Mouse (Mus musculus) intestine, postnatal 0 days (tissue): Measurements from ENCODE around the gene Tchh. TPM values are rescaled to one million over a fixed set of nuclear protein-coding genes. Genes with fewer than 3 reads are reported as not detected.

Experiments
- ATAC-seq: fragments of 200-750 bp; cut with Nextera tagmentation; 2 replicates; pipeline ENCODE4 v1.8.0; 2017; ENCODE audit warnings: mild to moderate bottlenecking, moderate TSS enrichment, moderate library complexity
- H3K27ac ChIP-seq: fragments of 300-500 bp; sonication (generic); 2 replicates; pipeline ENCODE4 v1.5.1; 2014; ENCODE audit warnings: mild to moderate bottlenecking, low read depth, low read length, moderate library complexity
- H3K27me3 ChIP-seq: fragments of 300-500 bp; sonication (generic); replicated peaks from 2 replicates; pipeline ENCODE4 v1.6.1; 2014; ENCODE audit warnings: low read length, mixed read lengths; ENCODE audit not compliant: control insufficient read depth, insufficient read depth
- H3K36me3 ChIP-seq: fragments of 300-500 bp; sonication (generic); 2 replicates; pipeline ENCODE4 v1.6.1; 2014; ENCODE audit warnings: mild to moderate bottlenecking, moderate library complexity; ENCODE audit not compliant: control insufficient read depth, insufficient read depth
- H3K4me1 ChIP-seq: fragments of 300-500 bp; sonication (generic); replicated peaks from 2 replicates; pipeline ENCODE4 v1.6.1; 2014; ENCODE audit warnings: antibody characterized with exemption, low read length, mixed read lengths; ENCODE audit not compliant: control insufficient read depth, insufficient read depth
- H3K4me2 ChIP-seq: fragments of 300-500 bp; sonication (generic); replicated peaks from 2 replicates; pipeline ENCODE4 v1.6.1; 2014; ENCODE audit warnings: low read depth, mild to moderate bottlenecking, moderate library complexity
- H3K4me3 ChIP-seq: fragments of 300-500 bp; sonication (generic); 2 replicates; pipeline ENCODE4 v1.5.1; 2014; ENCODE audit warnings: low read depth, low read length
- H3K9ac ChIP-seq: fragments of 300-500 bp; sonication (generic); 2 replicates; pipeline ENCODE4 v1.6.1; 2014; ENCODE audit warnings: mild to moderate bottlenecking, low read depth, low read length
- H3K9me3 ChIP-seq: fragments of 300-500 bp; sonication (generic); 2 replicates; pipeline ENCODE4 v1.6.1; 2016; ENCODE audit warnings: mixed run types; ENCODE audit not compliant: control insufficient read depth
- CTCF ChIP-seq: sonication (generic); IDR thresholded peaks from 2 replicates; pipeline ENCODE4 v1.5.1; 2016; ENCODE audit warnings: low read depth, mild to moderate bottlenecking, control low read depth, antibody characterized with exemption, moderate library complexity
- WGBS: fragments of 180-500 bp; shearing (Covaris S2); extraction: QIAGEN DNeasy Blood & Tissue Kit; methylation state at CpG from one replicate; pipeline ENCODE4 v1.1.7; 2014; 5-methylcytosine and 5-hydroxymethylcytosine counted together
- polyA plus RNA-seq: library from polyadenylated mRNA; unstranded; fragments of >200 nt; fragmentation: Nextera tagmentation; extraction: Ambion mirVana; gene quantifications from 2 replicates; pipeline ENCODE4 v1.2.1, GENCODE M21; 2015

Tchh gene
- 2.5 and 3.7 TPM in 2 replicates for polyA plus RNA-seq

DNA sequence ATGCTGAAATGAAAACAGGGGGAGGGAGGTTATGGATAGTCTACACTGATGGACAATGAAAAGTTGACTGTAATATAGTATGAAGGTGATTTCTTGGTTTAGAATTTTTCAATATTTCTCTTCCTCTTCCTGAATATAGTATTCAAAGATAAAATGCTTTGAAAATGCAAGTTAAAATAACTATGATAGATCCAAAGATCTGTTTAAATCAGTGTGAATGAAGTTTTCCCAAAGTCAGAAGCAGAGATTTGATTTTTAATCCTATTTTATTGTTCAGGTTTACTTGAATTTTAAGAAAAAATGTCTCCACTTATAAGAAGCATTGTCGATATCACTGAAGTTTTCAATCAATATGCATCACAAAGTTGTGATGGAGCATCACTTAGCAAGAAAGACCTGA is at the start of gene Tchh:
Gene Tchh (plus strand): TSS at position 301 of the 400 bp plus-strand sequence.
- Histone ChIP-seq H3K27ac (no peak within 1 kb of the TSS), H3K27me3 (peaks cover 22% of the 10 kb centered on the region; the same call in 1 of the 2 replicates), H3K4me2 (0 out of 2 replicates have a peak within 1 kb of the TSS, but pooled peaks have one; percentile 92), H3K9ac (no peak within 1 kb of the TSS), H3K9me3 (no peaks in the 10 kb centered on the region), H3K4me1 (peaks cover 7% of the 10 kb centered on the region), H3K36me3 (no peaks in the 10 kb centered on the region), H3K4me3 (peak within 1 kb of the TSS; percentile 42; the same call in 1 of the 2 replicates)
- WGBS: 91% methylated on average over 1 of the region's 1 CpGs
- no peak for TF ChIP-seq CTCF
- ATAC-seq: no peak

DNA sequence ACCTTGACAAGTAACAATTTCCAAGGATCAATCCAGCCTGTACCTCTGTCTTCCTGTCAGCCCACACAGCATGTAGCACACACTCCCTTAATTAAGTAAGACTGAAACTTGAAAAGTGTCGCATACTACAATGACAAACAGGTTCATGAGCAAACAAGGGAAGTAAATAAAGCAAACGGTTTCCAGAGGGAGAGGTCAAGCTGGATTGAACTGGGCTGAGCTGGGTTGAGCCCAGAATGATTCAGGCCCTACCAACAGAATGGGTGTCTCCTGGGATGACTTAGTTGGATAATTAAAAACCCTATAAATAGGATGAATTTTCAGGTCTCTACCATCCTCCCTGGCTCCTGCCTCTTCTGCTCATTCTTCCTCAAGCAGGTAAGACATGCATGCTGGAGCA is 48.8 kb upstream of the Tchh start, which contains the start of gene Rptn:
Gene Rptn (plus strand): TSS at position 334 of the 400 bp plus-strand sequence.
- Histone ChIP-seq H3K36me3 (no peaks in the 10 kb centered on the region), H3K27ac (no peak within 1 kb of the TSS), H3K4me2 (no peak within 1 kb of the TSS), H3K27me3 (no peaks in the 10 kb centered on the region), H3K9me3 (no peaks in the 10 kb centered on the region), H3K9ac (no peak within 1 kb of the TSS), H3K4me1 (no peaks in the 10 kb centered on the region), H3K4me3 (no peak within 1 kb of the TSS)
- no peak for ATAC-seq
- WGBS: 42% methylated on average over 2 of the region's 2 CpGs
- TF ChIP-seq CTCF: no peak

DNA sequence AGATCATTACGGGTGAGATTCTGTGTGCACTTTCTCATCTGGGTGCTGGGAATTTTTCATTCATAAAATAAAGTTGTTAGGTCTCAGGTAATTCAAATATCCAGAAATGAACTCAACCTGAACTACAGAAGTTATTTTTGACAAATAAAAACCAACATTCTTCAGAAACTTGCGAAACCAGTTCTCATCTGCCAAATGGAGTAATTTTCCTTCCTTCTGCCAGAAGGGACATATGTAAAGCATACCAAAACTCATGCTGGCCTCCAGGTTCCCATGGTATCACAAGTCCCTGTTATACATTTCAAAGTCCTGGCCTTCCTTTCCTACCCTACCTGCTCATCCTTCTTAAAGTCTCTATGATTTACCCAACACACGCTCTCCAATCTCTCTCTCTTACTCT is 38.2 kb upstream of the Tchh start:
- no peak for ATAC-seq
- no peaks in the 10 kb centered on the region for H3K36me3 ChIP-seq
- no peaks in the 10 kb centered on the region for H3K27me3 ChIP-seq
- WGBS: 90% methylated on average over 3 of the region's 3 CpGs
- no peak overlapping the region for H3K4me2 ChIP-seq
- H3K9ac ChIP-seq: no peak overlapping the region
- no peaks in the 10 kb centered on the region for H3K9me3 ChIP-seq
- H3K27ac ChIP-seq: no peak overlapping the region
- H3K4me1 ChIP-seq: no peaks in the 10 kb centered on the region
- H3K4me3 ChIP-seq: no peak overlapping the region
- TF ChIP-seq CTCF: no peak

DNA sequence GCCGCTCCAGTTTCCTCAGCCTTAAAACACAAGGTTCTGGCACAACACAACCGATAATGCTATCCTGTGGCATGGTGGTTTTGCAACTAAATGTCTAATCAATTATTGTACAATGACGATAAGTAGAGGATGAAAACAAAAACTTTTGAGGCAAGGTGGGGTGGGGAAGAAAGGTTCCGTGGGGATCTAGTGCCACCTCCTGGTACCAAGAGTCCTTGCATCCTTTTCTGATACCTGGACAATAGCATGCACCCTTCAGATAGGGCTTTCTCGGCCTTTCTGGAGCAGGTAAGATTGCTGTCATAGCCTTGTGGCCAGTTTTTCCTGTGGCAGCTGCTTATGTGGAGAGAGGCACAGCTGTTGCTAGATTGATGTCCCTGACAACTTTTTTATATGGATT is 35.1 kb upstream of the Tchh start:
- WGBS: 27% methylated on average over 5 of the region's 5 CpGs
- H3K9ac ChIP-seq: no peak overlapping the region
- H3K4me2 ChIP-seq: no peak overlapping the region
- no peak overlapping the region for H3K27ac ChIP-seq
- H3K9me3 ChIP-seq: no peaks in the 10 kb centered on the region
- H3K36me3 ChIP-seq: no peaks in the 10 kb centered on the region
- no peaks in the 10 kb centered on the region for H3K4me1 ChIP-seq
- no peak overlapping the region for H3K4me3 ChIP-seq
- ATAC-seq: no peak
- H3K27me3 ChIP-seq: no peaks in the 10 kb centered on the region
- TF ChIP-seq CTCF: peak; percentile 86

DNA sequence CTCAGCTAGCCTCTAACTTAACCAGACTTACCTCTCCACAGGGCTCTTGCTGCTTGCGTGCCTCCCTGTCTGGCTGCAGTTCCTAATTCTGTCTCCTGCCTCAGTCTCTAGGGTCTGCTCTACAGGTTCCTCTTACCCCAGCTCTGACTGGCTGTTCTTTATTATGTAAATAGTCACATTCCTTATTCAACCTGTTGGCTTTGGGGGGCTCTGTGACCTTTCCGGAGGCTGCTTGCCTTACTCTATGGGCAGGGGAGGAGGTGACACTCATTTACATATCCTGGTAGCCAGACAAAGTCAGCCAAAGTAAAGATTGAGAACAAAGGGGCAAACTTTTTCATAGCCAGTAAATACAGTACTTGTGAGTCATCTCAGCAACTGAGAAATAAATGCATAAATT is 30.2 kb upstream of the Tchh start:
- H3K4me3 ChIP-seq: no peak overlapping the region
- 27% methylated on average over 2 of the region's 2 CpGs for WGBS

DNA sequence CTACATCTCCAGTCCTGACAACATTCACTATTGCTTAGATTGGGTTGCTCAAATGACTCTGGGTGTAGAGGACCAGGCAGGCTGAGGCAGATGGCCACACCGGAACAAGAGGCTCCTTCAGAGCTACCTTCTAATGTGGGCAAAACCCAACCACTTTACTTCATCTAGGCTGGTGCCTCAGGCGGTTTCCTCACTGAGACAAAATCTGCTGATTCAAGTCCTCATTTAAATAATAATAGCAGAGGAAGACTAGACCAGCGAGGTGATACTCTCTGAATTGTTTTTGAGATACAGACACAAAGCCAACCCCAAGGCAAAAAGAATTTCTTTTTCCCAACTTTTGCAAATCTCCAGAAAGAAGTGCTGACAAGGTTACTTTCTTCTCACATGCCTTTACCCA is 10.5 kb upstream of the Tchh start:
- Histone ChIP-seq H3K27ac (no peak overlapping the region), H3K4me3 (no peak overlapping the region), H3K4me1 (no peaks in the 10 kb centered on the region), H3K9ac (no peak overlapping the region), H3K27me3 (no peaks in the 10 kb centered on the region), H3K36me3 (no peaks in the 10 kb centered on the region), H3K9me3 (no peaks in the 10 kb centered on the region), H3K4me2 (no peak overlapping the region)
- no peak for TF ChIP-seq CTCF
- WGBS: 72% methylated on average over 3 of the region's 3 CpGs
- no peak for ATAC-seq

More for the DNA sequence above, 30.2 kb upstream of the Tchh start:
- Histone ChIP-seq H3K4me1 (no peaks in the 10 kb centered on the region), H3K27ac (no peak overlapping the region), H3K36me3 (no peaks in the 10 kb centered on the region), H3K9ac (no peak overlapping the region), H3K9me3 (no peaks in the 10 kb centered on the region), H3K27me3 (no peaks in the 10 kb centered on the region), H3K4me2 (no peak overlapping the region)
- ATAC-seq: no peak
- TF ChIP-seq CTCF: no peak
